Mouse (Mus musculus) lung, embryonic 15.5 days (tissue): ENCODE data around the gene Dnajc7. TPM values are rescaled to one million over a fixed set of nuclear protein-coding genes. Genes with fewer than 3 reads are reported as not detected.
"Not testable (repeated sequence)": the region's sequence is repeated elsewhere in the genome, so short reads cannot be mapped to it uniquely, and the experiment has no call there.

Experiments
- ATAC-seq: fragments of 200-750 bp; cut with Nextera tagmentation; 2 replicates; pipeline ENCODE4 v1.8.0; 2017; ENCODE audit warnings: moderate number of reproducible peaks, borderline replicate concordance; ENCODE audit not compliant: low FRiP score, low TSS enrichment; ENCODE audit errors: extremely low read depth
- H3K27ac ChIP-seq: fragments of 300-500 bp; sonication (generic); 2 replicates; pipeline ENCODE4 v1.5.1; 2015; ENCODE audit warnings: moderate library complexity, mild to moderate bottlenecking, inconsistent platforms
- H3K27me3 ChIP-seq: fragments of 300-500 bp; sonication (generic); 2 replicates; pipeline ENCODE4 v1.6.1; 2015; ENCODE audit warnings: inconsistent platforms
- H3K36me3 ChIP-seq: fragments of 300-500 bp; sonication (generic); 2 replicates; pipeline ENCODE4 v1.6.1; 2015; ENCODE audit warnings: inconsistent platforms
- H3K4me1 ChIP-seq: fragments of 300-500 bp; sonication (generic); 2 replicates; pipeline ENCODE4 v1.6.1; 2015; ENCODE audit warnings: inconsistent platforms
- H3K4me2 ChIP-seq: fragments of 300-500 bp; sonication (generic); 2 replicates; pipeline ENCODE4 v1.6.1; 2015; ENCODE audit warnings: inconsistent platforms, mild to moderate bottlenecking, moderate library complexity
- H3K4me3 ChIP-seq: fragments of 300-500 bp; sonication (generic); 2 replicates; pipeline ENCODE4 v1.5.1; 2015; ENCODE audit warnings: mild to moderate bottlenecking, inconsistent platforms
- H3K9ac ChIP-seq: fragments of 300-500 bp; sonication (generic); 2 replicates; pipeline ENCODE4 v1.6.1; 2015; ENCODE audit warnings: inconsistent platforms
- H3K9me3 ChIP-seq: fragments of 300-500 bp; sonication (generic); 2 replicates; pipeline ENCODE4 v1.6.1; 2016; ENCODE audit warnings: inconsistent platforms
- WGBS: fragments of 180-500 bp; shearing (Covaris S2); methylation state at CpG from one replicate; pipeline ENCODE4 v1.1.7; 2015; 5-methylcytosine and 5-hydroxymethylcytosine counted together
- polyA plus RNA-seq: library from polyadenylated mRNA; unstranded; fragments of >200 nt; fragmentation: Nextera tagmentation; extraction: Ambion mirVana; gene quantifications from 2 replicates; pipeline ENCODE4 v1.2.1, GENCODE M21; 2015

Dnajc7 gene
- 215 and 229 TPM in 2 replicates for polyA plus RNA-seq

- H3K9ac ChIP-seq = peak within 1 kb of the TSS; percentile 70
- 3% methylated on average over 11 of the region's 11 CpGs for WGBS
- no peaks in the 10 kb centered on the region for H3K27me3 ChIP-seq
- ATAC-seq = no peak
- H3K27ac ChIP-seq = peak within 1 kb of the TSS; percentile 92
- peaks cover 6% of the 10 kb centered on the region; the same call in 1 of the 2 replicates for H3K36me3 ChIP-seq
- peaks cover 37% of the 10 kb centered on the region for H3K4me1 ChIP-seq
- H3K9me3 ChIP-seq = no peaks in the 10 kb centered on the region
- peak within 1 kb of the TSS; percentile 85 for H3K4me2 ChIP-seq
- H3K4me3 ChIP-seq = peak within 1 kb of the TSS; percentile 81
Observed at GRCm38 (mm10) chr11:100619982-100620381, at the start of gene Dnajc7. Dnajc7 (minus strand) TSS chr11:100620168.

- H3K27ac ChIP-seq = no peak overlapping the region
- no peaks in the 10 kb centered on the region for H3K9me3 ChIP-seq
- no peaks in the 10 kb centered on the region for H3K36me3 ChIP-seq
- ATAC-seq = no peak
- H3K4me3 ChIP-seq = no peak overlapping the region
- WGBS = 56% methylated on average over 10 of the region's 10 CpGs
- H3K9ac ChIP-seq = no peak overlapping the region
- no peaks in the 10 kb centered on the region for H3K27me3 ChIP-seq
- H3K4me1 ChIP-seq = no peaks in the 10 kb centered on the region
- H3K4me2 ChIP-seq = no peak overlapping the region
Observed at GRCm38 (mm10) chr11:100659806-100660205, 39.8 kb upstream of the Dnajc7 start.

- no peak overlapping the region for H3K4me2 ChIP-seq
- no peaks in the 10 kb centered on the region for H3K9me3 ChIP-seq
- H3K27ac ChIP-seq = no peak overlapping the region
- H3K9ac ChIP-seq = no peak overlapping the region
- H3K4me1 ChIP-seq = no peaks in the 10 kb centered on the region
- H3K4me3 ChIP-seq = no peak overlapping the region
- H3K36me3 ChIP-seq = no peaks in the 10 kb centered on the region
- WGBS = 9% methylated on average over 6 of the region's 6 CpGs
- H3K27me3 ChIP-seq = peaks cover 5% of the 10 kb centered on the region
- no peak for ATAC-seq
Observed at GRCm38 (mm10) chr11:100656458-100656857, 36.5 kb upstream of the Dnajc7 start.

GRCm38 (mm10) chr11:100655589-100655988, 35.6 kb upstream of the Dnajc7 start:
- not testable (repeated sequence) for ATAC-seq, H3K4me1 ChIP-seq, H3K27ac ChIP-seq, H3K9me3 ChIP-seq, H3K36me3 ChIP-seq, H3K4me3 ChIP-seq, H3K4me2 ChIP-seq, H3K9ac ChIP-seq
- peaks cover 13% of the 10 kb centered on the region for H3K27me3 ChIP-seq
- WGBS = 63% methylated on average over 3 of the region's 3 CpGs

GRCm38 (mm10) chr11:100651748-100652147, 31.8 kb upstream of the Dnajc7 start:
- Histone ChIP-seq H3K9me3 (no peaks in the 10 kb centered on the region), H3K27me3 (peaks cover 24% of the 10 kb centered on the region), H3K36me3 (no peaks in the 10 kb centered on the region), H3K4me2 (no peak overlapping the region), H3K27ac (no peak overlapping the region), H3K4me1 (no peaks in the 10 kb centered on the region), H3K9ac (no peak overlapping the region), H3K4me3 (no peak overlapping the region)
- no peak for ATAC-seq
- WGBS = 18% methylated on average over 3 of the region's 3 CpGs

GRCm38 (mm10) chr11:100651205-100651604, 31.2 kb upstream of the Dnajc7 start:
- Histone ChIP-seq H3K36me3 (no peaks in the 10 kb centered on the region), H3K4me2 (no peak overlapping the region), H3K4me3 (no peak overlapping the region), H3K9me3 (no peaks in the 10 kb centered on the region), H3K9ac (no peak overlapping the region), H3K27ac (no peak overlapping the region), H3K27me3 (peaks cover 24% of the 10 kb centered on the region), H3K4me1 (no peaks in the 10 kb centered on the region)
- 5% methylated on average over 8 of the region's 8 CpGs for WGBS
- no peak for ATAC-seq

GRCm38 (mm10) chr11:100648405-100648804, 28.4 kb upstream of the Dnajc7 start:
- peaks cover 24% of the 10 kb centered on the region for H3K27me3 ChIP-seq
- no peaks in the 10 kb centered on the region for H3K36me3 ChIP-seq
- no peak overlapping the region for H3K9ac ChIP-seq
- WGBS = 76% methylated on average over 8 of the region's 8 CpGs
- no peak for ATAC-seq
- no peaks in the 10 kb centered on the region for H3K4me1 ChIP-seq
- H3K4me2 ChIP-seq = no peak overlapping the region
- H3K9me3 ChIP-seq = no peaks in the 10 kb centered on the region
- no peak overlapping the region for H3K4me3 ChIP-seq
- H3K27ac ChIP-seq = no peak overlapping the region

GRCm38 (mm10) chr11:100646265-100646664, 26.3 kb upstream of the Dnajc7 start:
- Histone ChIP-seq H3K9ac (no peak overlapping the region), H3K27ac (no peak overlapping the region), H3K4me3 (no peak overlapping the region), H3K36me3 (no peaks in the 10 kb centered on the region), H3K4me1 (no peaks in the 10 kb centered on the region), H3K27me3 (peaks cover 20% of the 10 kb centered on the region), H3K4me2 (no peak overlapping the region), H3K9me3 (no peaks in the 10 kb centered on the region)
- 0% methylated on average over 1 of the region's 1 CpGs for WGBS
- no peak for ATAC-seq

- no peak overlapping the region for H3K4me2 ChIP-seq
- no peak for ATAC-seq
- H3K27ac ChIP-seq = no peak overlapping the region
- H3K27me3 ChIP-seq = peaks cover 25% of the 10 kb centered on the region
- H3K4me1 ChIP-seq = peaks cover 8% of the 10 kb centered on the region; the same call in 1 of the 2 replicates
- H3K9ac ChIP-seq = no peak overlapping the region
- 62% methylated on average over 15 of the region's 15 CpGs for whole genome bisulfite sequencing
- H3K36me3 ChIP-seq = no peaks in the 10 kb centered on the region
- H3K9me3 ChIP-seq = no peaks in the 10 kb centered on the region
- no peak overlapping the region for H3K4me3 ChIP-seq
Observed at GRCm38 (mm10) chr11:100643612-100644575, 23.9 kb upstream of the Dnajc7 start.

- Histone ChIP-seq H3K27ac (no peak overlapping the region), H3K27me3 (peaks cover 25% of the 10 kb centered on the region), H3K4me1 (peaks cover 8% of the 10 kb centered on the region; the same call in 1 of the 2 replicates), H3K9ac (peak overlapping the region; percentile 23; the same call in 1 of the 2 replicates), H3K36me3 (no peaks in the 10 kb centered on the region), H3K4me2 (peak overlapping the region; percentile 80), H3K4me3 (peak overlapping the region; percentile 39), H3K9me3 (no peaks in the 10 kb centered on the region)
- ATAC-seq = no peak
- 6% methylated on average over 52 of the region's 52 CpGs for WGBS
Observed at GRCm38 (mm10) chr11:100640159-100640906, 20.4 kb upstream of the Dnajc7 start.

GRCm38 (mm10) chr11:100634530-100634929, 14.6 kb upstream of the Dnajc7 start:
- no peaks in the 10 kb centered on the region for H3K9me3 ChIP-seq

More at GRCm38 (mm10) chr11:100634530-100634929, 14.6 kb upstream of the Dnajc7 start:
- no peak for ATAC-seq
- Histone ChIP-seq H3K4me1 (no peaks in the 10 kb centered on the region), H3K27ac (no peak overlapping the region), H3K27me3 (peaks cover 11% of the 10 kb centered on the region), H3K4me2 (no peak overlapping the region), H3K9ac (no peak overlapping the region), H3K4me3 (no peak overlapping the region), H3K36me3 (no peaks in the 10 kb centered on the region)
- WGBS = 51% methylated on average over 7 of the region's 7 CpGs
